Mouse (Mus musculus): ENCODE data around the gene Olfr1176.

Gene Olfr1176

DNA sequence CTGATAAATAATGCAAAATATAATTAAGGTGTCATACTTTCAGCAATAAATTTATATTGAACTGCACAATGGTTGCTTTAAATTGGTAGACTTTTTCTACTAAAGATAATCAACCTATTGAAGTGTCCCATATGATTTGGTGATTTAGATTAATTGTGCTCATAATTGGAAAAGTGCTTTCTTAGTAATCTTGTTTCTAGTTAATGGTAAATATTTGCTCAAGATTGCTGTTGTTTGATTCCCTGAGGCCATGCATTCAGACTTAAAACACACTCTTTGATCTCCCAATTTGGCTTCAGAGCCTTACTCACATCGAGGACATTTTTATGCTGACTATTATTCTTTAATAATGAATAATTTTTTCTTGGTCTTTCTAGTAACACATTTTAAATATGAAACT, at the start of gene Olfr1176:
Gene Olfr1176 (plus strand): TSS at position 301 of the 400 bp plus-strand sequence.
- no peak for DNase-seq (ENCODE audit: low read depth in 1 of 2, low spot score in 2 of 2)

DNA sequence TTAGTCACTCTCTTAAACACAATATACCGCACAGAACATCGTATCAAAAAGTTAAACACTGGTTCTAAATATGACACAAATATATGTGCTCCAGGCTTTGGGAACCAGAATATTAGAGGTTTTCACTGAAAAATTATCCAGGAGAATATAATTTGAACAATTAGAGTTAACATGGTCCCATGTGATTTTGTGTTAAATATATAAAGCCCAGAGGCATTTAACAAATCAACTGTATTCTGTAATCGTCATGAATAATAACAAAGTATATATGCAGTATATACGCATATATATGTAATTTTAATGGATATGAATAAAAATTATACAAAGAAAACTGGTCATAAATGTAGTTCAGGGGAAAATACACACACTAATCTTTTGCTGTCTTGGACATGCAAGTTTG, 21.5 kb upstream of the Olfr1176 start, which contains the start of gene Olfr1174-ps:
Gene Olfr1174-ps (minus strand): TSS at position 101 of the 400 bp plus-strand sequence.
- DNase-seq (ENCODE audit: low read depth in 1 of 2, low spot score in 2 of 2), result no peak

DNA sequence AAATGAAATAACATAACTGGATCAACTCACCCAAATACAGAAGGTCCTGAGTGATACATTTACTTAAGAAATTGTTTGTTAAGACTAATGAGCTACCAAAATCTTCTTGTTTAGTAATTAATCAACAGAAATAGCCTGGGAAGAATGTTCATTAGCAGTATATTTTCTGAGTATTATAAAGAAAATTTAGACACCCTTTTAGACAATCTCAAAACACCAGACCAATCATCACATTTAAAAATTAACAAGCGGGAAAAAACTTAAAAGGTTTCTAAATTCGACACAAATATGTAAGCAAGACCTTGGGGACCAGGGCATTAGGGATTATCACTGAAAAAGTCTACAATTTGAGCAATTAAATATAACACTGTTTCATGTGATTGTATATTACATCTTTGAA, 9.4 kb upstream of the Olfr1176 start, which contains the start of gene Olfr1175-ps:
Gene Olfr1175-ps (minus strand): TSS at position 101 of the 400 bp plus-strand sequence.
- no peak for DNase-seq (ENCODE audit: low read depth in 1 of 2, low spot score in 2 of 2)

- no peak for DNase-seq (ENCODE audit: low read depth in 1 of 2, low spot score in 2 of 2)
These were observed 9.9 kb downstream of the Olfr1176 start, which contains the start of gene Olfr1177-ps for GRCm38 (mm10) chr2:88346392-88346791. TSS of gene Olfr1177-ps (minus strand) at chr2:88346492.

DNA sequence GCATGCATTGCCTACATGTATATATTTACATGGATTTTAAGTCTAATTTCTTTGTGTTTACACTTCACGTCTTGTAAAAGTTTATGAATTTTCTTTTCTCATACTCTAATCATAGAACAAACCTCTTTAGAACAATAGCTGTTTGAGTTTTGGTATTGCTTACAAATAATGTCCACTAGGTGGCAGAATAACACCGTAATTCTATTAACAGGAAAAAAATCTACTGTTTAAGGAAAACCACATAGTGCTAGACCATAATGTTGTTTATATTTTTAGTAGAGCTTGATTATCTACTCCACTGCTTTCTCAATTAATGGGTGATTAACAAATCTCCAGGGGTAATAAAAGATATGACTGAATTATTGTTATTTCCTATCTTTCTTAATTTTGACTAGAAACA, 19.8 kb downstream of the Olfr1176 start:
- no peak for DNase-seq (ENCODE audit: low read depth in 1 of 2, low spot score in 2 of 2)

GRCm38 (mm10) chr2:88386762-88387161, 50.2 kb downstream of the Olfr1176 start, which contains the start of gene Olfr1178:
TSS of gene Olfr1178 (plus strand) at chr2:88387062.
- DNase-seq (ENCODE audit: low read depth in 1 of 2, low spot score in 2 of 2), result no peak
